Mouse (Mus musculus) intestine, embryonic 16.5 days (tissue): ENCODE results near the gene Adora1. TPM values are rescaled to one million over a fixed set of nuclear protein-coding genes. Genes with fewer than 3 reads are reported as not detected.
A peak's percentile ranks its signal among the peaks of the same experiment; 100 is the strongest.

Experiments used
- ATAC-seq: fragments of 200-750 bp; cut with Nextera tagmentation; 2 replicates; pipeline ENCODE4 v1.8.0; 2017; ENCODE audit warnings: moderate TSS enrichment, moderate library complexity
- H3K27ac ChIP-seq: fragments of 300-500 bp; sonication (generic); 2 replicates; pipeline ENCODE4 v1.5.1; 2014; ENCODE audit warnings: mild to moderate bottlenecking, low read length
- H3K27me3 ChIP-seq: fragments of 300-500 bp; sonication (generic); replicated peaks from 2 replicates; pipeline ENCODE4 v1.6.1; 2014; ENCODE audit warnings: low read length, control low read depth, mixed read lengths; ENCODE audit not compliant: control insufficient read depth, insufficient read depth
- H3K36me3 ChIP-seq: fragments of 300-500 bp; sonication (generic); 2 replicates; pipeline ENCODE4 v1.6.1; 2014; ENCODE audit warnings: low read length, control low read depth; ENCODE audit not compliant: control insufficient read depth, insufficient read depth
- H3K4me1 ChIP-seq: fragments of 300-500 bp; sonication (generic); 2 replicates; pipeline ENCODE4 v1.6.1; 2014; ENCODE audit warnings: low read length, control low read depth, mixed read lengths; ENCODE audit not compliant: control insufficient read depth, insufficient read depth
- H3K4me2 ChIP-seq: fragments of 300-500 bp; sonication (generic); 2 replicates; pipeline ENCODE4 v1.6.1; 2014; ENCODE audit warnings: low read depth, low read length, control low read depth
- H3K4me3 ChIP-seq: fragments of 300-500 bp; sonication (generic); 2 replicates; pipeline ENCODE4 v1.5.1; 2014; ENCODE audit warnings: mild to moderate bottlenecking, low read length
- H3K9ac ChIP-seq: fragments of 300-500 bp; sonication (generic); 2 replicates; pipeline ENCODE4 v1.6.1; 2014; ENCODE audit warnings: low read depth, low read length
- H3K9me3 ChIP-seq: fragments of 300-500 bp; sonication (generic); 2 replicates; pipeline ENCODE4 v1.6.1; 2016; ENCODE audit warnings: low read length, control low read depth; ENCODE audit not compliant: control insufficient read depth
- WGBS: fragments of 180-500 bp; shearing (Covaris S2); extraction: QIAGEN DNeasy Blood & Tissue Kit; methylation state at CpG from one replicate; pipeline ENCODE4 v1.1.7; 2014; 5-methylcytosine and 5-hydroxymethylcytosine counted together
- polyA plus RNA-seq: library from polyadenylated mRNA; unstranded; fragments of >200 nt; fragmentation: Nextera tagmentation; extraction: Ambion mirVana; gene quantifications from 2 replicates; pipeline ENCODE4 v1.2.1, GENCODE M21; 2015

The Adora1 gene
- polyA plus RNA-seq, 1 experiment from 2014 or later, result 6.8 TPM

DNA sequence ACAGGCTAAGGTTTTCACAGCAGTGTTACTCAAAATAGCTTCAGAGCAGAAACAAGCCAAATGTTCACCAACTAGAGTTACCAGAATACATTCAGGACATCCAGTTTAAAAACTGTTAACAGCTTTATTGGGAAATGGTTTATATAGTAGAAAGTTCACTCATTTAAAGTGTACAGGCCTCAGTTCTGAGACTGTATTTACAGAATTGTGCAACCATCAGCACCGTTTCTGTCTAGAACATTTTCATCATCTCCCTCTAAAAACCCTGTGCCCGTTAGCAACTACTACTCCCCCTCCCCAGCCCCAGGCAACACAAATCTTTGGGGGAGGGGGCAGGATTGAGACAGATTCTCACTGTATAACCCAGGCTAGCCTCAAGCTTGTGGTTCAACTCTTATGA is 7.1 kb upstream of the Adora1 start:
- Histone ChIP-seq H3K36me3 (no peaks in the 10 kb centered on the region), H3K27me3 (no peaks in the 10 kb centered on the region), H3K9me3 (no peaks in the 10 kb centered on the region), H3K9ac (no peak overlapping the region), H3K4me2 (no peak overlapping the region), H3K4me1 (peaks cover 16% of the 10 kb centered on the region), H3K4me3 (no peak overlapping the region), H3K27ac (no peak overlapping the region)
- 70% methylated on average over 2 of the region's 2 CpGs for WGBS
- no peak for ATAC-seq

DNA sequence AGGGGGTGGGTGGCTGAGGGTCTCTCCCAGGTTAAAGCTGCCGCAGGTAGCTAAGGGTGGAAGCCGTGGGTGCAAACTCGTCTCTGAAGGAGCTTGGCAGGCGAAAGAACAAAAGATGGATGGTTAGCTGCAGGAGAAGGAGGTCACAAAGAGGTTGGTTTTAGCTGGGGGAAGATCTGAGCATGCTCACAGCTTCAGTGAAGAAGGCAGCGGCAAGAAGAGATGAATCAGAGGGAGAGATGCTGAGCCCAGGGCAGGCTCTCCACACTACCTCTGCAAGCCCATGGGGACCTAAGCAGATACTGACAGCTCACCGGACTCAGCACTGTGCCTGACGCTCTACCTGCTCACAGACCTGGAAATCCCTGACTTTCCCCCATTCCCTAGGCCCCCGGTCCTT is 6.1 kb upstream of the Adora1 start:
- no peak for ATAC-seq
- 61% methylated on average over 8 of the region's 8 CpGs for WGBS
- H3K4me1 ChIP-seq, result peaks cover 20% of the 10 kb centered on the region
- H3K9me3 ChIP-seq, result no peaks in the 10 kb centered on the region
- H3K4me2 ChIP-seq, result no peak overlapping the region
- 0 out of 2 replicates have a peak, but pooled peaks cover 3% of the 10 kb centered on the region for H3K27me3 ChIP-seq
- H3K9ac ChIP-seq, result no peak overlapping the region
- H3K4me3 ChIP-seq, result no peak overlapping the region
- no peaks in the 10 kb centered on the region for H3K36me3 ChIP-seq
- no peak overlapping the region for H3K27ac ChIP-seq

DNA sequence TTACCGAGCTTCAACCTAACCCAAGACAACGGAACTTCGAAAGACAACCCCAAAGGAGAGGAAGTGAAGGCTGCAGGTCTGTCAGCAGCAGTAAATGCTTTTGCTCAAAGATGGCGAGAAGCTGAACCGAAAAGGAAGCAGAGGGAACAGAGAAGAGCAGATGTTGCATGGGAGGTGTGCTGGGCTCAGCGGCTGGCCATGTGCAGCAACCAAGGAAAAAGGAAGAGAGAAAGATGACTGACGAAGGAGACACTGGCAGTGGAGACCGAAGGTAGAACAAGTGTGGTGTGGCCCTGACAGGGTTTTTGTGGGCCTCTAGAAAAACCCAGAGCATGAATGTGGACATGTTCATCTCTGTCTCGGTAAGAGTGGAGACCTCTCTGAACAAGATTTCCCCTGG is 5.5 kb upstream of the Adora1 start:
- no peak for ATAC-seq
- H3K9me3 ChIP-seq, result no peaks in the 10 kb centered on the region
- no peak overlapping the region for H3K4me3 ChIP-seq
- H3K27me3 ChIP-seq, result peaks cover 4% of the 10 kb centered on the region; the same call in 1 of the 2 replicates
- 78% methylated on average over 9 of the region's 9 CpGs for WGBS
- no peak overlapping the region for H3K9ac ChIP-seq
- H3K27ac ChIP-seq, result no peak overlapping the region
- H3K4me2 ChIP-seq, result no peak overlapping the region
- no peaks in the 10 kb centered on the region for H3K36me3 ChIP-seq
- H3K4me1 ChIP-seq, result peaks cover 20% of the 10 kb centered on the region

DNA sequence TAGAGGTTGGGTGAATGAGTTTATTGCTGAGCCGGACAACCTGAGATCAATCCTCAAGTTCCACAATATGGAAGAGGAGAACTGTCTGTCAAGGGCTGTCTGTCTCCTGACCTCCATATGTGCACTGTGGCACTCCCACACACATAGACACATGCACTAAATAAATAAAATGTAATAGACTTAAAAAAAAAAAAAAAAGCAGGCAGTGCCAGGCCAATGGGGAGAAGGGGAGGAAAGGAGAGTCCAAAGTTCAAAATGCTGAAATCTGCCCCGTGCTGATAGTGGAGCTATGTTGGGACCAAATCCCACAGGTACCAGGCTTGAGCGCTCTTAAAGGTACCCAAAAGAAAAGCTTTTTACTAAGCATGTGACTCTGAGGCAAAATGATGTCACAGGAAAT is 2.2 kb upstream of the Adora1 start:
- H3K9ac ChIP-seq, result no peak overlapping the region
- peaks cover 28% of the 10 kb centered on the region for H3K27me3 ChIP-seq
- H3K4me3 ChIP-seq, result no peak overlapping the region
- H3K4me1 ChIP-seq, result peaks cover 24% of the 10 kb centered on the region
- no peak overlapping the region for H3K4me2 ChIP-seq
- H3K9me3 ChIP-seq, result no peaks in the 10 kb centered on the region
- peak; percentile 26 for ATAC-seq
- 63% methylated on average over 3 of the region's 3 CpGs for WGBS
- no peak overlapping the region for H3K27ac ChIP-seq
- H3K36me3 ChIP-seq, result no peaks in the 10 kb centered on the region

DNA sequence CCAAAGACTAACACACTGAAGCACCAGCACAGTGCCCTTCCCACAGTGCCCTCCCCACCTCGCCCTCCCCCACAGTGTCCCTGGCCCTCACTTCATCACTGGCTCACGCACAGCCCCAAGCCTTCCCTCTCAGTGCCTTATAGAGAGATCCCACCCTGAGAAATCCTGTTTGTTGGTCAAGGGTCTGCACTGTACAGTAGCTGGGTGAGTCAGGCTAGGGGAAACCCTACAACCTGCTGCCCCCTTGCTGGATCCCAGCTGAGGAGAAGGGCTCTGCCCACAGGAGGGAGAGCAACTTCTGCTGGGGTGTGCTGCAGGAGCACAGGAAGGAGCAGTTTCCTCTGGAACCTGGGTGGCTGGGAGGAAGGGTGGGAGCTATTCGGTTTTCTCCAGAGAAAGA is 911 bp upstream of the Adora1 start:
- H3K27me3 ChIP-seq, result peaks cover 28% of the 10 kb centered on the region
- no peaks in the 10 kb centered on the region for H3K9me3 ChIP-seq
- no peaks in the 10 kb centered on the region for H3K36me3 ChIP-seq
- peaks cover 24% of the 10 kb centered on the region for H3K4me1 ChIP-seq
- H3K4me3 ChIP-seq, result no peak overlapping the region
- H3K9ac ChIP-seq, result no peak overlapping the region
- no peak overlapping the region for H3K4me2 ChIP-seq
- ATAC-seq, result no peak
- H3K27ac ChIP-seq, result no peak overlapping the region
- WGBS, result 39% methylated on average over 3 of the region's 3 CpGs

DNA sequence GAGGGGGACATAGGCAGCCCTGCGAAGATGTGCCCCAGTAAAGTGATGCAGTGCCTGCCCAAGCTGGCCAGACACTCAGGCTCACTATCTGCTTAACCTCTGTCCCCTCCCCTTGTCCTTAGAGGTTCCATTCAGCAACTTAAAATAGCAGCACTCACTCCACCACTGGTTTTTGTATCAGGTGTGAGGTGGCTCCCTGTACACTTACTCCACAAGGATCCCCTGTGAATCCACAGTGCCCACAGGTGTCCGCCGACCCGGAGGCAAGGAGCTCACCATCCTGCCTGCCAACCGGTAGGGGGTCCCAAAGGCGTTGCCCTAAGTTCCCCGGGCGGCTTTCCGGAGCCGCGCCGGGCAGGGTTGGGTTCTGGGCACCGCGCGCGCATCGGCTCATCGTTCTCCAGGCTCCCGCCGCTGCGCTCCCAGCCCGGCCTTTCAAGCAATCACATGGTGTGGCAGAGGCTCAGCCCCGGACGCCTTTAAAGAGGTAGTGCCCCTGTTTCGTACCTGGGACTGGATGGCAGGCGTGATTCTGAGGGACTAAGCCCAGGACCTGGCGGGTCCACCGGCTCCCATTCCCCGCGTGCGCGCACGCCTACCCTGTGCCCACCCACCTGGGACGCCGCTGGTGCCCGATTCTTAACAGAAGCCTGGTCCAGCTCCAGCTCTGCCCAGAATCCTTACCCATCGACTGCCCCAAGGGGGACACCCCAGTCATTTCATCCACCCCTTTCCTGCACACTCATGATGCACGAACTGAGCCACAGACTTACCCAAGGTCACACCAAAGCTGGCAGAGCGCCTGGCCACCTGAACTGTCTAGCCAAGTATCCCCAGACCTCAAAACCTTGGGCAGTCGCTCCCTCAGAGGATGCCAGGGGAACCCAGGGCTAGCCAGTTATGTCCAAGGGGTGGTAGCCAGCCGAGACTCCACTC is 508 bp downstream of the Adora1 start:
- Histone ChIP-seq H3K9ac (peak overlapping the region; percentile 62), H3K9me3 (no peaks in the 10 kb centered on the region), H3K27me3 (peaks cover 28% of the 10 kb centered on the region), H3K36me3 (no peaks in the 10 kb centered on the region), H3K4me3 (peak overlapping the region; percentile 50), H3K27ac (no peak overlapping the region), H3K4me2 (peak overlapping the region; percentile 85), H3K4me1 (peaks cover 23% of the 10 kb centered on the region)
- ATAC-seq, result peak; percentile 29
- under 1% methylated on average over 41 of the region's 41 CpGs for WGBS

DNA sequence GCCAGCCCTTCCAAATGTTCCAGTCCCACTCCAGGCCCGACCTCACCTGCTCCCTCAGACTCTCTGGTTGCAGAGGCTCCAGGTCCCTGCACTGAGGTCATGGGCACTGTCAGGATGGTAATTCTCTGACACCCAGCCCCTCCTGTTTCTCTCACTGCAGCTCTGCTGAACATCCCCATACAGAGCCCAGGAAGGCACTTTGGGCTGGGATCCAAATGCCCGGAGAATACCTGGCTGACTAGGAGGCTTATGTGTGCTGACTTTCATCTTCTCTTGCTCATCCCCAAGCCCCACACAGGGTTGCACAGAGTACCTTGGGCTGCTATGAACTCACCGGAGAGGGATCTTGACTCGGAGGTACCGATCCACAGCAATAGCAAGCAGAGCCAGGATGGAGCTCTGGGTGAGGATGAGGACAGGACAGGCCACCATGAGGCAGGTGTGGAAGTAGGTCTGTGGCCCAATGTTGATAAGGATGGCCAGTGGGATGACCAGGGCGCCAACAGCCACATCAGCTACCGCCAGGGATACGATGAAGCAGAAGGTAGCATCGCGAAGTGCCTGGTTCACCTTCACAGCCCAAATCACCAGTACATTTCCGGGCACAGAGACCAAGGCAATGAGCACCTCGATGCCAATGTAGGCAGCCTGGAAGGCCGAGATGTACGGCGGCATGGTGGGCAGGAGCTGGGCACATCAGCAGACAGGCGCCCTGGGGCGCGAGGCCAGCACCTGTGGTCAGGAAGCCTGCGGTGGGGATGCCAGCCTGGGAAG is 1.4 kb downstream of the Adora1 start:
- Histone ChIP-seq H3K4me1 (peaks cover 23% of the 10 kb centered on the region), H3K9ac (peak overlapping the region; percentile 62), H3K36me3 (no peaks in the 10 kb centered on the region), H3K4me2 (peak overlapping the region; percentile 85), H3K27ac (peak overlapping the region; percentile 62), H3K9me3 (no peaks in the 10 kb centered on the region), H3K27me3 (peaks cover 28% of the 10 kb centered on the region), H3K4me3 (peak overlapping the region; percentile 50)
- 57% methylated on average over 19 of the region's 19 CpGs for WGBS
- no peak for ATAC-seq

DNA sequence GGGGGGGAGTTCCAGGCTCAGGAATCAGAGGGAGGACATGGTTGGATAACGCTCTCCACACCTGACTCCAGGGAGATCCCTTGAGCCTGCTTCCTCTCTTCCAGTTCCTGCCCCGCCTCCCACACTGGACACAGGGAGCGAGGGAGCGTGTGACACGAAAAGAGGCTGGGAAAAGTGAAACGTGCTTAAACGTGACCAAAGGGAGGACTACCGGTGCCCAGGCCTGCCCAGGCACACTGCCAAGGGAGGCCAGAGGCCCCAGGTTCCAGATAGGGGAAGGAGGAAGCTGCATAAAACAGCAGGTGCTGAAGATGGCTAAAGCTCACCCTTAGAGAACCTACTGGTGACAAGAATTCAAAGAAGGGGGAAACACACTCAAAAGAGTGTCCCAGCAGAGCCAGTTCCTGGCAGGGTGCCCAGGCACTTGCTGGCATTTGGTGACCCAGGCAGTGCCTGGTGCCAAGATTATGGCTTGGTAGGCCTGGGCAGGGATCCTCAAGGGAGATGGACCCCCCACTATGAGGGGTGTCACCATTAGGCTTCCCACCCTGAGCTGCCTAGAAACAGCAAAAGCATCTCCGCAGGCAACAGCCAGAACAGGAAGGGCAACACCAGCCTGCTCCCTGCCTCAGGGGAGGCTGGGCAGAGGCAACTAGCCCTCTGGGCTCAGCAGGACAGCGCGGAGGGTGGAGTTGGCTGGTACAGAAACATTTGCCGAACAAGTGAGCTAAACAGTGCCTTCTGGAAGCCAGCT is 2.3 kb downstream of the Adora1 start:
- Histone ChIP-seq H3K9me3 (no peaks in the 10 kb centered on the region), H3K4me2 (peak overlapping the region; percentile 85), H3K27ac (peak overlapping the region; percentile 72), H3K36me3 (no peaks in the 10 kb centered on the region), H3K4me3 (no peak overlapping the region), H3K27me3 (peaks cover 28% of the 10 kb centered on the region), H3K4me1 (peaks cover 22% of the 10 kb centered on the region), H3K9ac (peak overlapping the region; percentile 62)
- WGBS, result 54% methylated on average over 12 of the region's 12 CpGs
- ATAC-seq, result peak; percentile 81

DNA sequence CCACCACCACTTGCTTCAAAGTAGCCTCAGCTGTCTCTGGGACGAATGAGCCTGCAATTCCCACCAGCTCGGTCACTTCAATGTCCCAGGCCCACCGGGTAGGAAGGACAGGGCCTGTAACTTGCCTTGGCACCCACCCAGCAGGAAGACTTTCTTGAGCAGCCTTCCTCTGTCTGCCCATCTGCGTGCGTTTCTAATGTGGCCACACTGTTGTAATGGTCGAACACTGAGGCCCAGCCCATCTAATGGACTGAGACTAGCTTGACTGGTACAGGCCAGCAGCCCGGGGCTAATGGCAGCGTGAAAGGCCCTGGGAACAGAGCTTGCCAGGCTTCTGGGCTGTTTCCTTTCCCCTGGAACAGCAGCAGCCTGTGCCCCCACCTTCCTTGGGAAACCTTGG is 2.9 kb downstream of the Adora1 start:
- H3K9me3 ChIP-seq, result no peaks in the 10 kb centered on the region
- peak overlapping the region; percentile 21; the same call in 1 of the 2 replicates for H3K9ac ChIP-seq
- no peaks in the 10 kb centered on the region for H3K36me3 ChIP-seq
- no peak for ATAC-seq
- H3K4me1 ChIP-seq, result peaks cover 19% of the 10 kb centered on the region
- peaks cover 28% of the 10 kb centered on the region for H3K27me3 ChIP-seq
- peak overlapping the region; percentile 72 for H3K27ac ChIP-seq
- H3K4me2 ChIP-seq, result 0 out of 2 replicates have a peak overlapping the region, but pooled peaks have one; percentile 9
- H3K4me3 ChIP-seq, result no peak overlapping the region
- 69% methylated on average over 8 of the region's 8 CpGs for WGBS
